ENCODE assay signal across 28 mouse cellular contexts in genomic region chr2:5605849-5606248, GRCm38 (mm10).
A peak's percentile ranks its signal among the peaks of the same experiment; 100 is the strongest.
DNase-seq lines count a peak whose midpoint lies in the region; ATAC-seq and TF ChIP-seq lines count a peak whose summit lies in the region.
"Had no signal": no experiment of that assay in that cellular context is flagged by ENCODE, and none has a peak within 500 bp of the region (broad histone marks: within the 10 kb centered on the region; RNA-seq: fewer than 3 reads in every experiment).

No protein-coding gene starts in this region.

- H3K36me3 ChIP-seq in G1E (replicated peaks) = no peaks in the 10 kb centered on the region
- H3K36me3 ChIP-seq in intestine, embryonic 15.5 days = no peaks in the 10 kb centered on the region
- H3K36me3 ChIP-seq: forebrain, embryonic 10.5 days; heart, embryonic 12.5 days; heart, embryonic 15.5 days had no signal

- no peak overlapping the region for H3K4me2 ChIP-seq in intestine, embryonic 15.5 days (replicated peaks)
- H3K4me2 ChIP-seq: forebrain, embryonic 13.5 days; heart, embryonic 12.5 days; heart, embryonic 15.5 days; hindbrain, embryonic 14.5 days had no signal

- 69% methylated on average over 3 of the region's 3 CpGs for WGBS in intestine, embryonic 15.5 days

- peaks cover 28% of the 10 kb centered on the region for H3K4me1 ChIP-seq in G1E (ENCODE audit: insufficient read depth, low read depth, low read length)
- peaks cover 28% of the 10 kb centered on the region for H3K4me1 ChIP-seq in bone marrow macrophage, adult 2 months (ENCODE audit: control insufficient read depth, insufficient read depth, low read length)
- peaks cover 12% of the 10 kb centered on the region for H3K4me1 ChIP-seq in intestine, embryonic 15.5 days (replicated peaks)

- intact Hi-C loops in heart, postnatal 10 days (cut with DNase I) = no loop called here

- H3K9ac ChIP-seq in intestine, embryonic 15.5 days = no peak overlapping the region
- H3K9ac ChIP-seq: forebrain, embryonic 13.5 days; heart, embryonic 12.5 days; heart, embryonic 15.5 days; hindbrain, embryonic 14.5 days had no signal

- no peak for TF ChIP-seq POLR2A in bone marrow macrophage, adult 2 months (IDR thresholded peaks at IDR 0.05; ENCODE audit: borderline replicate concordance, low read depth, low read length)

- no peak for DNase-seq in G1E (ENCODE audit: low spot score)
- no peak for DNase-seq in cerebellum, postnatal 14 days
- no peak for DNase-seq in gastrocnemius, adult 8-10 months (ENCODE audit: low spot score in 2 of 2)
- DNase-seq in heart, postnatal 10 days = no peak
- DNase-seq: adrenal gland, adult 8-10 months; adrenal gland, postnatal 25 days; B cell, adult 2 months; cerebellum, adult 18-20 months; cerebellum, adult 9-10 months; cerebellum, postnatal 25 days; embryo, embryonic 11 days; gastrocnemius, postnatal 14 days; heart, adult 18-20 months; heart, postnatal 14 days; heart, postnatal 4 days; kidney, adult 2 months had no signal

- peaks cover 3% of the 10 kb centered on the region; the same call in 1 of the 2 replicates for H3K27me3 ChIP-seq in G1E (ENCODE audit: insufficient read depth, low read length)
- H3K27me3 ChIP-seq in intestine, embryonic 15.5 days (replicated peaks) = no peaks in the 10 kb centered on the region
- H3K27me3 ChIP-seq: CH12.LX; forebrain, embryonic 13.5 days; heart, embryonic 12.5 days; heart, embryonic 15.5 days had no signal

- peak; percentile 24; the same call in 1 of the 2 replicates for ATAC-seq in G1E (ENCODE audit: extremely low read depth, insufficient number of reproducible peaks, low FRiP score, poor library complexity, severe bottlenecking)
- peak; percentile 27; the same call in 1 of the 2 replicates for ATAC-seq in intestine, embryonic 15.5 days
- ATAC-seq: activated CD4-positive, CD25-positive, alpha-beta regulatory T cell, adult 4 months; forebrain, embryonic 13.5 days; forebrain, embryonic 16.5 days; hindbrain, postnatal 0 days; inflammation-experienced regulatory T-cells, adult 6 months had no signal

- no peak for TF ChIP-seq CTCF in G1E (IDR thresholded peaks at IDR 0.05; ENCODE audit: low read depth, low read length)
- no peak for TF ChIP-seq CTCF in bone marrow macrophage, adult 2 months (IDR thresholded peaks at IDR 0.05; ENCODE audit: low read depth, low read length)

- no peaks in the 10 kb centered on the region for H3K9me3 ChIP-seq in G1E (replicated peaks)
- H3K9me3 ChIP-seq in intestine, embryonic 15.5 days = no peaks in the 10 kb centered on the region
- H3K9me3 ChIP-seq: forebrain, embryonic 10.5 days; forebrain, embryonic 13.5 days; heart, embryonic 12.5 days; heart, embryonic 15.5 days had no signal

- no peak overlapping the region for H3K4me3 ChIP-seq in G1E (ENCODE audit: low read depth, low read length)
- H3K4me3 ChIP-seq in bone marrow macrophage, adult 2 months (ENCODE audit: insufficient read depth, low read length) = no peak overlapping the region
- no peak overlapping the region for H3K4me3 ChIP-seq in intestine, embryonic 15.5 days (replicated peaks)
- H3K4me3 ChIP-seq: forebrain, embryonic 10.5 days; forebrain, embryonic 13.5 days; heart, embryonic 12.5 days; heart, embryonic 15.5 days had no signal

- H3K27ac ChIP-seq in bone marrow macrophage, adult 2 months (ENCODE audit: insufficient read depth, low read depth, low read length) = peak overlapping the region; percentile 55
- H3K27ac ChIP-seq in intestine, embryonic 15.5 days = peak overlapping the region; percentile 17; the same call in 1 of the 2 replicates
- H3K27ac ChIP-seq: forebrain, embryonic 10.5 days; forebrain, embryonic 13.5 days; heart, embryonic 15.5 days; hindbrain, embryonic 14.5 days; hindbrain, postnatal 0 days had no signal
